Comparison of ENCODE assay signal across 8 mouse cellular contexts in genomic region chr1:55363586-55363985, GRCm38 (mm10). TPM values are rescaled to one million over a fixed set of nuclear protein-coding genes. Genes with fewer than 3 reads are reported as not detected.
DNase-seq lines count a peak whose midpoint lies in the region; ATAC-seq lines count a peak whose summit lies in the region.

No protein-coding gene starts in this region.

- H3K4me1 ChIP-seq in intestine, embryonic 16.5 days (ENCODE audit: control insufficient read depth, insufficient read depth, low read length), result peaks cover 4% of the 10 kb centered on the region; the same call in 1 of the 2 replicates
- peaks cover 10% of the 10 kb centered on the region for H3K4me1 ChIP-seq in liver, embryonic 15.5 days (replicated peaks)

- no peaks in the 10 kb centered on the region for H3K36me3 ChIP-seq in intestine, embryonic 16.5 days (ENCODE audit: control insufficient read depth, insufficient read depth, low read length)
- no peaks in the 10 kb centered on the region for H3K36me3 ChIP-seq in liver, embryonic 15.5 days (replicated peaks)

- peak overlapping the region; percentile 54 for H3K9ac ChIP-seq in intestine, embryonic 16.5 days (ENCODE audit: low read depth, low read length)
- no peak overlapping the region for H3K9ac ChIP-seq in liver, embryonic 15.5 days

- H3K9me3 ChIP-seq in intestine, embryonic 16.5 days (ENCODE audit: control insufficient read depth, low read length), result peaks cover 7% of the 10 kb centered on the region
- peaks cover 9% of the 10 kb centered on the region; the same call in 1 of the 2 replicates for H3K9me3 ChIP-seq in liver, embryonic 15.5 days (replicated peaks)

- H3K4me2 ChIP-seq in intestine, embryonic 16.5 days (ENCODE audit: low read depth, low read length), result peak overlapping the region; percentile 70
- peak overlapping the region; percentile 70 for H3K4me2 ChIP-seq in liver, embryonic 15.5 days

- intact Hi-C loops in heart, postnatal 25 days (cut with DNase I), result loop anchor here (5.0 kb wide), 1 partner anchor 121 kb away; no protein-coding TSS in a partner anchor

- peak; percentile 91 for DNase-seq in heart, adult 11 months
- no peak for DNase-seq in heart, postnatal 25 days (ENCODE audit: low spot score)
- DNase-seq in c-Kit-positive CD71-positive TER-119-negative erythroid progenitor cells, embryonic 14.5 days (ENCODE audit: low read depth), result peak; percentile 16
- DNase-seq in gastrocnemius, postnatal 4 days (ENCODE audit: low spot score in 2 of 2), result peak; percentile 29 to 49
- DNase-seq in neural tube, embryonic 10.5 days (ENCODE audit: extremely low spot score, low spot score), result peak; percentile 62
- peak; percentile 73 to 76 for DNase-seq in thymus, postnatal 10 days (ENCODE audit: low spot score in 2 of 2)

- peak; percentile 93 for ATAC-seq in intestine, embryonic 16.5 days
- ATAC-seq in liver, embryonic 15.5 days (ENCODE audit: insufficient read depth), result peak; percentile 68

- 2% methylated on average over 27 of the region's 27 CpGs for whole genome bisulfite sequencing in intestine, embryonic 16.5 days
- under 1% methylated on average over 27 of the region's 27 CpGs for WGBS in liver, embryonic 15.5 days (ENCODE audit: insufficient replicate concordance)

- no peak overlapping the region for H3K27ac ChIP-seq in intestine, embryonic 16.5 days (ENCODE audit: low read length)
- H3K27ac ChIP-seq in liver, embryonic 15.5 days (replicated peaks), result no peak overlapping the region

- peaks cover 15% of the 10 kb centered on the region for H3K27me3 ChIP-seq in intestine, embryonic 16.5 days (replicated peaks; ENCODE audit: control insufficient read depth, insufficient read depth, low read length)
- H3K27me3 ChIP-seq in liver, embryonic 15.5 days, result peaks cover 25% of the 10 kb centered on the region

- peak overlapping the region; percentile 59 for H3K4me3 ChIP-seq in intestine, embryonic 16.5 days (ENCODE audit: low read length)
- peak overlapping the region; percentile 53 for H3K4me3 ChIP-seq in liver, embryonic 15.5 days (replicated peaks)

RNA-seq across cellular contexts. Expression of gene Boll, which starts 0.3 kb away (rescaled TPM):
- not detected for total RNA-seq in heart, postnatal 25 days (2021)
- total RNA-seq in gastrocnemius, postnatal 4 days (2021), result under 1 TPM; 0.41 to 0.54 TPM
- 0.31 and 0.44 TPM in 2 replicates for polyA plus RNA-seq in intestine, embryonic 16.5 days (2015; fragmentation: Nextera tagmentation; extraction: Ambion mirVana)
- polyA plus RNA-seq in liver, embryonic 15.5 days (2015; fragmentation: Nextera tagmentation; extraction: Ambion mirVana), result 0.07 TPM in 1 of 2 replicates, not detected in the other

RNA-seq across cellular contexts. Expression of gene Plcl1, which starts 42.1 kb away (rescaled TPM):
- 1 to 10 TPM; 3.8 to 6.1 TPM for total RNA-seq in heart, postnatal 25 days (2021)
- total RNA-seq in gastrocnemius, postnatal 4 days (2021), result 10 to 100 TPM in 1 of 2 experiments, 1 to 10 TPM in 1; 9.2 to 10.8 TPM
- polyA plus RNA-seq in intestine, embryonic 16.5 days (2015; fragmentation: Nextera tagmentation; extraction: Ambion mirVana), result 1.5 TPM in 2 replicates
- 0.10 and 0.14 TPM in 2 replicates for polyA plus RNA-seq in liver, embryonic 15.5 days (2015; fragmentation: Nextera tagmentation; extraction: Ambion mirVana)
